Mouse (Mus musculus) G1E (cell line): Measurements from ENCODE around the gene Gda.

Source experiments
- CTCF ChIP-seq: IDR thresholded peaks from 2 replicates; pipeline ENCODE4 v1.5.1; 2012; ENCODE audit warnings: low read depth, low read length, inconsistent platforms, mixed read lengths
- GATA1 ChIP-seq: IDR thresholded peaks from 2 replicates; pipeline ENCODE4 v1.6.1; 2012; ENCODE audit warnings: borderline replicate concordance, low read length, inconsistent platforms, mixed read lengths
- GATA2 ChIP-seq: IDR thresholded peaks from 2 replicates; pipeline ENCODE4 v1.6.1; 2012; ENCODE audit warnings: low read depth, low read length, inconsistent platforms, borderline replicate concordance
- TAL1 ChIP-seq: conservative IDR thresholded peaks from 2 replicates; pipeline ENCODE4 v1.6.1; 2012; ENCODE audit warnings: low read depth, low read length, inconsistent platforms, mixed read lengths

GRCm38 (mm10) chr19:21349634-21350033, 123.6 kb downstream of the Gda start:
- TF ChIP-seq CTCF (no peak), GATA1 (no peak), TAL1 (no peak), GATA2 (no peak)
